Mouse (Mus musculus) gastrocnemius, postnatal 36 days (tissue): ENCODE data around the gene Pde4b. TPM values are rescaled to one million over a fixed set of nuclear protein-coding genes. Genes with fewer than 3 reads are reported as not detected.
"Not testable (repeated sequence)": the region's sequence is repeated elsewhere in the genome, so short reads cannot be mapped to it uniquely, and the experiment has no call there.

ENCODE experiments used
- DNase-seq, 2 experiments: peaks; one replicate each; pipeline ENCODE4 v3.0.0; 2022
- intact Hi-C: fragments of 180-260 bp; cut with DNase I; formaldehyde crosslinking; loops from one replicate; pipeline ENCODE4 v1.15.1; 2025
- long read RNA-seq, 2 experiments: library from polyadenylated mRNA; stranded (forward); transcript quantifications; one replicate each; pipeline ENCODE4 v2.0.0; 2021
- total RNA-seq, 2 experiments: library from RNA; stranded (reverse); gene quantifications; 2 replicates each; pipeline ENCODE4 v1.2.3; 2021

The Pde4b gene
- 10 to 100 TPM; 41.3 to 44.3 TPM for total RNA-seq
- long read RNA-seq, experiment 1, transcript Pde4b-203 (10 exons, 2,756 nt): major isoform, 8 of 25 reads
- long read RNA-seq, experiment 1, partial matches to known transcripts: 8 of 25 reads
- long read RNA-seq, experiment 1, other reads (novel, unspliced or antisense): 9 of 25 reads
- long read RNA-seq, experiment 2, transcript Pde4b-203 (10 exons, 2,756 nt): major isoform, 28 of 44 reads
- long read RNA-seq, experiment 2, partial matches to known transcripts: 3 of 44 reads
- long read RNA-seq, experiment 2, other reads (novel, unspliced or antisense): 13 of 44 reads

GRCm38 (mm10) chr4:102087091-102087565 is at the start of gene Pde4b:
Pde4b (plus strand) TSS chr4:102087543.
- no peak for DNase-seq
- intact Hi-C loops: no loop called here

GRCm38 (mm10) chr4:102040190-102040589 is 47.2 kb upstream of the Pde4b start:
- no peak for DNase-seq
- intact Hi-C loops: no loop called here

GRCm38 (mm10) chr4:102045183-102046140 is 41.9 kb upstream of the Pde4b start:
- DNase-seq: no peak
- intact Hi-C loops: no loop called here

- intact Hi-C loops, DNase-seq: not testable (repeated sequence)
Observed at GRCm38 (mm10) chr4:102049368-102049767, 38.0 kb upstream of the Pde4b start.

GRCm38 (mm10) chr4:102061322-102061721 is 26.0 kb upstream of the Pde4b start:
- intact Hi-C loops: no loop called here
- DNase-seq: no peak

GRCm38 (mm10) chr4:102069314-102069713 is 18.0 kb upstream of the Pde4b start:
- intact Hi-C loops: no loop called here
- DNase-seq: no peak

- intact Hi-C loops: no loop called here
- no peak for DNase-seq
Observed at GRCm38 (mm10) chr4:102086336-102086735, 1.0 kb upstream of the Pde4b start.

- no peak for DNase-seq
- intact Hi-C loops: no loop called here
Observed at GRCm38 (mm10) chr4:102087566-102088234, 357 bp downstream of the Pde4b start.

GRCm38 (mm10) chr4:102088235-102088867 is 1.0 kb downstream of the Pde4b start:
- DNase-seq: no peak
- intact Hi-C loops: no loop called here

- DNase-seq: no peak
- intact Hi-C loops: no loop called here
Observed at GRCm38 (mm10) chr4:102095851-102096250, 8.5 kb downstream of the Pde4b start.

GRCm38 (mm10) chr4:102102241-102102640 is 14.9 kb downstream of the Pde4b start:
- intact Hi-C loops: no loop called here
- DNase-seq: no peak

- intact Hi-C loops: no loop called here
- no peak for DNase-seq
Observed at GRCm38 (mm10) chr4:102104534-102105014, 17.2 kb downstream of the Pde4b start.

- intact Hi-C loops: no loop called here
Observed at GRCm38 (mm10) chr4:102106771-102107170, 19.4 kb downstream of the Pde4b start.

GRCm38 (mm10) chr4:102119454-102119853 is 32.1 kb downstream of the Pde4b start:
- DNase-seq: no peak
- intact Hi-C loops: no loop called here

More at GRCm38 (mm10) chr4:102106771-102107170, 19.4 kb downstream of the Pde4b start:
- no peak for DNase-seq

- intact Hi-C loops: no loop called here
- no peak for DNase-seq
Observed at GRCm38 (mm10) chr4:102136366-102136849, 49.1 kb downstream of the Pde4b start.

- intact Hi-C loops: no loop called here
- no peak for DNase-seq
Observed at GRCm38 (mm10) chr4:102138346-102138745, 51.0 kb downstream of the Pde4b start.

- intact Hi-C loops: no loop called here
Observed at GRCm38 (mm10) chr4:102141241-102141640, 53.9 kb downstream of the Pde4b start.

GRCm38 (mm10) chr4:102148766-102149165 is 61.4 kb downstream of the Pde4b start:
- DNase-seq: no peak
- intact Hi-C loops: no loop called here

More at GRCm38 (mm10) chr4:102141241-102141640, 53.9 kb downstream of the Pde4b start:
- no peak for DNase-seq

- intact Hi-C loops: no loop called here
- no peak for DNase-seq
Observed at GRCm38 (mm10) chr4:102159178-102159577, 71.8 kb downstream of the Pde4b start.

GRCm38 (mm10) chr4:102171636-102172035 is 84.3 kb downstream of the Pde4b start:
- DNase-seq: no peak
- intact Hi-C loops: no loop called here
